Mouse (Mus musculus): ENCODE data around the gene Zfp36l1. TPM values are rescaled to one million over a fixed set of nuclear protein-coding genes. Genes with fewer than 3 reads are reported as not detected.

Zfp36l1 gene
- polyA plus RNA-seq, 1 experiment from 2014 or later: 149 TPM

GRCm38 (mm10) chr12:80106138-80106895 is 6.5 kb downstream of the Zfp36l1 start:
- H3K36me3 ChIP-seq: peaks cover 26% of the 10 kb centered on the region
- no peak for ATAC-seq (ENCODE audit: insufficient number of reproducible peaks, insufficient read depth, low FRiP score, low TSS enrichment, low read depth)
- no peaks in the 10 kb centered on the region for H3K27me3 ChIP-seq
- 83% methylated on average over 4 of the region's 4 CpGs for WGBS
- peak overlapping the region; percentile 45 for H3K27ac ChIP-seq
- H3K4me3 ChIP-seq: no peak overlapping the region
- no peak overlapping the region for H3K9ac ChIP-seq
- H3K9me3 ChIP-seq: no peaks in the 10 kb centered on the region
- no peak overlapping the region for H3K4me2 ChIP-seq
- H3K4me1 ChIP-seq: peaks cover 12% of the 10 kb centered on the region

- ATAC-seq (ENCODE audit: insufficient number of reproducible peaks, insufficient read depth, low FRiP score, low TSS enrichment, low read depth): no peak
Measured at GRCm38 (mm10) chr12:80103521-80103973, 9.3 kb downstream of the Zfp36l1 start.

GRCm38 (mm10) chr12:80103089-80103488 is 9.7 kb downstream of the Zfp36l1 start:
- H3K9ac ChIP-seq: no peak overlapping the region
- 47% methylated on average over 4 of the region's 4 CpGs for WGBS
- no peaks in the 10 kb centered on the region for H3K27me3 ChIP-seq
- H3K4me1 ChIP-seq: peaks cover 10% of the 10 kb centered on the region
- peak overlapping the region; percentile 68 for H3K27ac ChIP-seq
- H3K9me3 ChIP-seq: no peaks in the 10 kb centered on the region
- H3K4me2 ChIP-seq: no peak overlapping the region
- H3K4me3 ChIP-seq: no peak overlapping the region
- peaks cover 13% of the 10 kb centered on the region for H3K36me3 ChIP-seq
- ATAC-seq (ENCODE audit: insufficient number of reproducible peaks, insufficient read depth, low FRiP score, low TSS enrichment, low read depth): no peak

More at GRCm38 (mm10) chr12:80103521-80103973, 9.3 kb downstream of the Zfp36l1 start:
- Histone ChIP-seq H3K4me2 (no peak overlapping the region), H3K27me3 (no peaks in the 10 kb centered on the region), H3K4me3 (no peak overlapping the region), H3K36me3 (peaks cover 13% of the 10 kb centered on the region), H3K9me3 (no peaks in the 10 kb centered on the region), H3K9ac (no peak overlapping the region), H3K4me1 (peaks cover 10% of the 10 kb centered on the region), H3K27ac (peak overlapping the region; percentile 68)
- WGBS: 34% methylated on average over 5 of the region's 5 CpGs

- ATAC-seq (ENCODE audit: insufficient number of reproducible peaks, insufficient read depth, low FRiP score, low TSS enrichment, low read depth): no peak
- H3K9ac ChIP-seq: no peak overlapping the region
- no peaks in the 10 kb centered on the region for H3K27me3 ChIP-seq
- peaks cover 19% of the 10 kb centered on the region for H3K4me1 ChIP-seq
- H3K9me3 ChIP-seq: no peaks in the 10 kb centered on the region
- H3K27ac ChIP-seq: no peak overlapping the region
- H3K4me2 ChIP-seq: no peak overlapping the region
- no peaks in the 10 kb centered on the region for H3K36me3 ChIP-seq
- 85% methylated on average over 1 of the region's 1 CpGs for whole genome bisulfite sequencing
- H3K4me3 ChIP-seq: no peak overlapping the region
Measured at GRCm38 (mm10) chr12:80098825-80099224, 14.0 kb downstream of the Zfp36l1 start.

GRCm38 (mm10) chr12:80096734-80097133 is 16.1 kb downstream of the Zfp36l1 start:
- 63% methylated on average over 6 of the region's 6 CpGs for WGBS
- H3K9ac ChIP-seq: no peak overlapping the region
- no peaks in the 10 kb centered on the region for H3K36me3 ChIP-seq

GRCm38 (mm10) chr12:80092787-80093186 is 20.0 kb downstream of the Zfp36l1 start:
- no peaks in the 10 kb centered on the region for H3K36me3 ChIP-seq
- H3K4me2 ChIP-seq: no peak overlapping the region
- H3K4me3 ChIP-seq: no peak overlapping the region
- no peak overlapping the region for H3K27ac ChIP-seq
- H3K27me3 ChIP-seq: no peaks in the 10 kb centered on the region
- no peaks in the 10 kb centered on the region for H3K9me3 ChIP-seq
- H3K4me1 ChIP-seq: peaks cover 20% of the 10 kb centered on the region
- no peak overlapping the region for H3K9ac ChIP-seq
- ATAC-seq (ENCODE audit: insufficient number of reproducible peaks, insufficient read depth, low FRiP score, low TSS enrichment, low read depth): no peak

More at GRCm38 (mm10) chr12:80096734-80097133, 16.1 kb downstream of the Zfp36l1 start:
- Histone ChIP-seq H3K9me3 (no peaks in the 10 kb centered on the region), H3K4me3 (no peak overlapping the region), H3K4me2 (no peak overlapping the region), H3K27me3 (no peaks in the 10 kb centered on the region), H3K4me1 (peaks cover 11% of the 10 kb centered on the region), H3K27ac (peak overlapping the region; percentile 11; the same call in 1 of the 2 replicates)
- ATAC-seq (ENCODE audit: insufficient number of reproducible peaks, insufficient read depth, low FRiP score, low TSS enrichment, low read depth): no peak

GRCm38 (mm10) chr12:80091080-80091479 is 21.7 kb downstream of the Zfp36l1 start:
- Histone ChIP-seq H3K4me2 (no peak overlapping the region), H3K4me3 (no peak overlapping the region), H3K9me3 (no peaks in the 10 kb centered on the region), H3K27ac (peak overlapping the region; percentile 64; the same call in 1 of the 2 replicates), H3K36me3 (no peaks in the 10 kb centered on the region), H3K9ac (no peak overlapping the region), H3K27me3 (no peaks in the 10 kb centered on the region), H3K4me1 (peaks cover 12% of the 10 kb centered on the region)
- 30% methylated on average over 8 of the region's 8 CpGs for WGBS
- ATAC-seq (ENCODE audit: insufficient number of reproducible peaks, insufficient read depth, low FRiP score, low TSS enrichment, low read depth): no peak

GRCm38 (mm10) chr12:80090529-80090928 is 22.3 kb downstream of the Zfp36l1 start:
- 68% methylated on average over 5 of the region's 5 CpGs for WGBS
- Histone ChIP-seq H3K27ac (no peak overlapping the region), H3K4me2 (no peak overlapping the region), H3K4me1 (peaks cover 9% of the 10 kb centered on the region), H3K36me3 (no peaks in the 10 kb centered on the region), H3K4me3 (no peak overlapping the region), H3K27me3 (no peaks in the 10 kb centered on the region), H3K9me3 (no peaks in the 10 kb centered on the region), H3K9ac (no peak overlapping the region)
- no peak for ATAC-seq (ENCODE audit: insufficient number of reproducible peaks, insufficient read depth, low FRiP score, low TSS enrichment, low read depth)

GRCm38 (mm10) chr12:80088143-80088542 is 24.7 kb downstream of the Zfp36l1 start:
- Histone ChIP-seq H3K4me3 (no peak overlapping the region), H3K27ac (no peak overlapping the region), H3K27me3 (no peaks in the 10 kb centered on the region), H3K9me3 (no peaks in the 10 kb centered on the region), H3K36me3 (no peaks in the 10 kb centered on the region), H3K4me2 (no peak overlapping the region), H3K9ac (no peak overlapping the region), H3K4me1 (peaks cover 33% of the 10 kb centered on the region)
- ATAC-seq (ENCODE audit: insufficient number of reproducible peaks, insufficient read depth, low FRiP score, low TSS enrichment, low read depth): no peak
- WGBS: 89% methylated on average over 4 of the region's 4 CpGs

GRCm38 (mm10) chr12:80084446-80085112 is 28.2 kb downstream of the Zfp36l1 start:
- peak overlapping the region; percentile 49; the same call in 1 of the 2 replicates for H3K27ac ChIP-seq
- H3K9me3 ChIP-seq: no peaks in the 10 kb centered on the region
- ATAC-seq (ENCODE audit: insufficient number of reproducible peaks, insufficient read depth, low FRiP score, low TSS enrichment, low read depth): no peak
- H3K4me2 ChIP-seq: no peak overlapping the region
- H3K9ac ChIP-seq: no peak overlapping the region
- H3K4me3 ChIP-seq: no peak overlapping the region
- H3K27me3 ChIP-seq: no peaks in the 10 kb centered on the region
- WGBS: 44% methylated on average over 7 of the region's 7 CpGs
- peaks cover 41% of the 10 kb centered on the region for H3K4me1 ChIP-seq
- H3K36me3 ChIP-seq: no peaks in the 10 kb centered on the region

GRCm38 (mm10) chr12:80083937-80084336 is 28.9 kb downstream of the Zfp36l1 start:
- H3K4me1 ChIP-seq: peaks cover 41% of the 10 kb centered on the region
- H3K27ac ChIP-seq: peak overlapping the region; percentile 49; the same call in 1 of the 2 replicates
- no peaks in the 10 kb centered on the region for H3K36me3 ChIP-seq
- 15% methylated on average over 3 of the region's 3 CpGs for WGBS
- H3K4me3 ChIP-seq: no peak overlapping the region
- no peak overlapping the region for H3K9ac ChIP-seq
- H3K27me3 ChIP-seq: no peaks in the 10 kb centered on the region
- no peak for ATAC-seq (ENCODE audit: insufficient number of reproducible peaks, insufficient read depth, low FRiP score, low TSS enrichment, low read depth)
- H3K9me3 ChIP-seq: no peaks in the 10 kb centered on the region
- no peak overlapping the region for H3K4me2 ChIP-seq
